In genomic region chr3:67553281-67553680, GRCm38 (mm10) we compare ENCODE assay signal across 8 mouse cellular contexts. TPM values are rescaled to one million over a fixed set of nuclear protein-coding genes. Genes with fewer than 3 reads are reported as not detected.
DNase-seq lines count a peak whose midpoint lies in the region; ATAC-seq and TF ChIP-seq lines count a peak whose summit lies in the region.

No protein-coding gene starts in this region.

- H3K9ac ChIP-seq in heart, postnatal 0 days (replicated peaks; ENCODE audit: low read depth, low read length), result no peak overlapping the region
- no peak overlapping the region for H3K9ac ChIP-seq in intestine, embryonic 16.5 days (ENCODE audit: low read depth, low read length)

- no peak overlapping the region for H3K27ac ChIP-seq in heart, postnatal 0 days (ENCODE audit: low read depth)
- H3K27ac ChIP-seq in intestine, embryonic 16.5 days (ENCODE audit: low read length), result no peak overlapping the region

- no peaks in the 10 kb centered on the region for H3K9me3 ChIP-seq in heart, postnatal 0 days (replicated peaks; ENCODE audit: control insufficient read depth, low read length)
- no peaks in the 10 kb centered on the region for H3K9me3 ChIP-seq in intestine, embryonic 16.5 days (ENCODE audit: control insufficient read depth, low read length)

- H3K27me3 ChIP-seq in heart, postnatal 0 days (ENCODE audit: control insufficient read depth, insufficient read depth, low read length), result no peaks in the 10 kb centered on the region
- H3K27me3 ChIP-seq in intestine, embryonic 16.5 days (replicated peaks; ENCODE audit: control insufficient read depth, insufficient read depth, low read length), result no peaks in the 10 kb centered on the region

- ATAC-seq in heart, postnatal 0 days (ENCODE audit: insufficient read depth, low read depth), result 0 out of 2 replicates have a peak, but pooled peaks have one; percentile 20
- 0 out of 2 replicates have a peak, but pooled peaks have one; percentile 26 for ATAC-seq in intestine, embryonic 16.5 days
- no peak for ATAC-seq in inflammation-experienced regulatory T-cells, adult 6 months

- TF ChIP-seq CTCF in heart, postnatal 0 days (IDR thresholded peaks at IDR 0.05; ENCODE audit: low read depth), result no peak

- H3K4me1 ChIP-seq in heart, postnatal 0 days (ENCODE audit: control insufficient read depth, insufficient read depth), result no peaks in the 10 kb centered on the region
- H3K4me1 ChIP-seq in intestine, embryonic 16.5 days (ENCODE audit: control insufficient read depth, insufficient read depth, low read length), result no peaks in the 10 kb centered on the region

- 26% methylated on average over 4 of the region's 4 CpGs for WGBS in heart, postnatal 0 days
- 39% methylated on average over 4 of the region's 4 CpGs for WGBS in intestine, embryonic 16.5 days

- DNase-seq in heart, postnatal 0 days (ENCODE audit: low spot score), result peak; percentile 33
- no peak for DNase-seq in heart, adult 8-10 months (ENCODE audit: low spot score)
- peak; percentile 41 for DNase-seq in 3T3-L1 (ENCODE audit: low read depth, low spot score)
- peak; percentile 16 for DNase-seq in Muller cell, postnatal 12 days (ENCODE audit: inconsistent ontology term)
- no peak for DNase-seq in right cerebral cortex, postnatal 10 days (ENCODE audit: low spot score in 2 of 2)
- no peak for DNase-seq in spleen, postnatal 14 days (ENCODE audit: low spot score in 2 of 2)

- H3K4me2 ChIP-seq in heart, postnatal 0 days (ENCODE audit: low read depth, low read length), result no peak overlapping the region
- no peak overlapping the region for H3K4me2 ChIP-seq in intestine, embryonic 16.5 days (ENCODE audit: low read depth, low read length)

- TF ChIP-seq EP300 in heart, postnatal 0 days (IDR thresholded peaks at IDR 0.05; ENCODE audit: low read depth), result no peak

- no peaks in the 10 kb centered on the region for H3K36me3 ChIP-seq in heart, postnatal 0 days (replicated peaks; ENCODE audit: control insufficient read depth, insufficient read depth, low read length)
- H3K36me3 ChIP-seq in intestine, embryonic 16.5 days (ENCODE audit: control insufficient read depth, insufficient read depth, low read length), result no peaks in the 10 kb centered on the region

- H3K4me3 ChIP-seq in heart, postnatal 0 days (ENCODE audit: low read depth, low read length), result no peak overlapping the region
- no peak overlapping the region for H3K4me3 ChIP-seq in intestine, embryonic 16.5 days (ENCODE audit: low read length)

RNA-seq across cellular contexts. Expression of gene Mfsd1, which starts 29.3 kb away (rescaled TPM):
- total RNA-seq in heart, postnatal 0 days (2014; rRNA removed; ENCODE audit: low replicate concordance), result 27.9 and 33.3 TPM in 2 replicates
- 27.4 and 28.3 TPM in 2 replicates for polyA plus RNA-seq in heart, postnatal 0 days (2015; fragmentation: Nextera tagmentation; extraction: Ambion mirVana)
- total RNA-seq in heart, adult 8-10 months (2022), result 10 to 100 TPM; 21.8 to 30.5 (median 26.6) TPM
- polyA plus RNA-seq in intestine, embryonic 16.5 days (2015; fragmentation: Nextera tagmentation; extraction: Ambion mirVana), result 61.2 and 70.0 TPM in 2 replicates
- 10 to 100 TPM; 35.0 to 44.5 (median 35.5) TPM for polyA plus RNA-seq in inflammation-experienced regulatory T-cells, adult 6 months (2017; shearing (Covaris generic))

RNA-seq across cellular contexts. Expression of gene Rarres1, which starts 38.0 kb away (rescaled TPM):
- 3.6 and 4.0 TPM in 2 replicates for total RNA-seq in heart, postnatal 0 days (2014; rRNA removed; ENCODE audit: low replicate concordance)
- polyA plus RNA-seq in heart, postnatal 0 days (2015; fragmentation: Nextera tagmentation; extraction: Ambion mirVana), result 1.1 and 1.3 TPM in 2 replicates
- 1 to 10 TPM in 2 of 4 experiments, under 1 TPM in 2; 0.46 to 1.4 (median 0.90) TPM for total RNA-seq in heart, adult 8-10 months (2022)
- 1.3 and 1.4 TPM in 2 replicates for polyA plus RNA-seq in intestine, embryonic 16.5 days (2015; fragmentation: Nextera tagmentation; extraction: Ambion mirVana)
- polyA plus RNA-seq in inflammation-experienced regulatory T-cells, adult 6 months (2017; shearing (Covaris generic)), result not detected

Comparison
In these comparisons a context has a peak if more than half of its experiments do, and no peak if none do; other contexts are left out.
1. DNase-seq: peak in heart, postnatal 0 days (single experiment), 3T3-L1 (single experiment) and Muller cell, postnatal 12 days (single experiment); none in heart, adult 8-10 months (single experiment), right cerebral cortex, postnatal 10 days (0 of 2) and spleen, postnatal 14 days (0 of 2).